Mouse (Mus musculus) urinary bladder, postnatal 25 days (tissue): ENCODE measurements around the gene Dbn1.
"Not testable (repeated sequence)": the region's sequence is repeated elsewhere in the genome, so short reads cannot be mapped to it uniquely, and the experiment has no call there.

Experiments used
- DNase-seq: peaks from one replicate; pipeline ENCODE4 v3.0.0; 2022; ENCODE audit warnings: low spot score

Gene Dbn1

DNA sequence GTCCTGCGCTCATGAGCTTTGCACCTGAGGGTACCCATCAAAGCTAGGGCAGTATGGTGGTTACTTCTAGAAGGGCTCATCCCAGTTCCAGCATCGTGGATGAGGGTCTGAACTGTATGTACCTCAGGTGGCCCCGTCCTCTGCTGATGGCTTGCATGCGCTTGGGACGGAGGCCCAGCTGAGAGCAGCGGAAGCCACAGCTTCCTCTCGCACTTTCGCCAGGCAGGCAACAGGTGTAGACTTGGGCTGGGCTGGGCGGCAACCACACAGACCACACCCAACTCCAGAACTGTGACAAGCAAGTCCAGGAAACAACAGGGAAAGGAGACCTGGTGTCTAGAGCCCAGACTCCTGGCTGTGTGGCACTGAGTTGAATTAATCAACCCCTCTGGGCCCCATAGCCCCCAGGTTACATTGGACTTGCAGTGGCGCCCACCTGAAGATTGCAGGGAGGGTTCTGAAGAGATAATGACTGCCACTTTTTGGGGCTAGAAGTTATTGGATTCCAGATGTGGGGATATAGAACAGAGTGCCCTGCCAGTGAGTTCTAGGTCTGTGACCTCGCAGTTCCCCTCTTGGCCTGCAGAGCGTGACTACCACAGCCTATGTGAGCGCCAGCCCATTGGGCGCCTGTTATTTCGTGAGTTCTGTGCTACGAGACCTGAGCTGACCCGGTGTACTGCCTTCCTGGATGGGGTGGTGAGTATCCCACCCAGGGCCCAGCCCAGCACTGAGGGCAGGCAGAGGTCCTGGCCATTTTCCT lies 38.1 kb downstream of the Dbn1 start:
- no peak for DNase-seq

DNA sequence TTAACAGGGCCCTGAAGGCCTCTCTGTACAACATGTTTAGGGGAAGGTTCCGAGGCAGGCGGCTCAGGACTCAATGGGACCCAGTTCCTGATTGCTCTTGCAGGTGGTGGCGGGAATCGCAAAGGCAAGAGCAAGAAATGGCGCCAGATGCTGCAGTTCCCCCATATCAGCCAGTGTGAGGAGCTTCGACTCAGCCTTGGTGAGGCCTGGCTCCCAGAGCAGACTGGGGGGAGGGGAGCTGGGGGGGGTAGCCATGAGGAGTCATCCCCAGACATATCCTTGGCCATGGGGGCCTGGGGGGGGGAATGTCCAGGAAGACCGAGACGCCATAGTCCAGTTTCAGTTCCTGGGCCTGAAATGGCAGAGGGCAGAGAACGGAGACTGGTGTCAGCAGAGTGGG lies 38.7 kb downstream of the Dbn1 start:
- no peak for DNase-seq

DNA sequence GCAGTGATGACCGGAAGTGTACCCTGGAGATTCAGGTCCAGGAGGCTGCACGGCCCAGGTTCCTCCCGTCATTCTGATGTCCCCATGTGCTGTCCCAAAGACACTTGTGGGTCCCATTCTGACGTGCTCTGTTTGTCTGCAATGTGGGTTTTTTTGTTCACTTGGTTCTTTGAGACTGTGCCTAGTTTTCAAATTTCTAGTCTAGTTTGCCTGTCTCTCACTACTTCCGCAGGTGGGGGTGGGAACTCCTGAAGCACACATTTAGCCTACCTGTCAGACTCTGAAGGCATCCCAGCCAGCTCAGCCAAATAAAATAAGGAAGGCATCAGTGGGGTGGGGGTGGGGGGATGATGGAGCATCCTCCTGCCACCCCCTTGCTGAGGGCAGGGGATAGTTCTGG lies 39.8 kb downstream of the Dbn1 start:
- no peak for DNase-seq

- no peak for DNase-seq
Observed at GRCm38 (mm10) chr13:55447543-55447943, 40.4 kb downstream of the Dbn1 start.

DNA sequence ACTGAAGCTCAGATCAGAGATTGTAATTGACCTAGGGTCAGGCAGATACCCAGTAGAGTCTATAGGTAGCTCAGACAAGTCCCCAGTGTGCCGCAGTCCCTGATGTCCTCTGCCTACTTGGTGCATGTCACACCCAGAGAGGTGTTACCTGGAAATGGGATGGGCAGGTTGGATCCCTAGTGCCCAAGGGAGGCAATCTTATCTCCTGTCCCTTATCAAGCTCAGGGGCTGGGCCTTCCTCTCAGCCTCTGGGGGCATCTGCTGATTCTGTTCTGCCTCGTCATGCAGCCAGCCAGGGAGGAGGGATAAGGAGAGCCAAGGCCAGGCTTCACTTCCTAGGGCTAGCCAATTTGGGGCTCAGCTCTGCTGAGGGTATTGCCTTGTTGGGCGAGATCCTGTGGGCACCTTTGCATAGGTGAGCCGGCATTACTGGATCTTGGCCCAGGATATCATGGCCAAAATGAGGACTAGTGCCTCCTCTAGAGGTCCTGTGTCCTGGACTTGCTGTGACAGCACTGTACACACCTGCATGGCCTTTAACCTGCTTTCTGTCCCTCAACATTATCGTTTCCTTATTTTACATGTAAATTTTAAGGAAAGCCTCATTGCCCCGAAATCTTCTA lies 41.3 kb downstream of the Dbn1 start:
- DNase-seq: no peak

- DNase-seq: no peak
Observed at GRCm38 (mm10) chr13:55445361-55446091, 42.4 kb downstream of the Dbn1 start.

DNA sequence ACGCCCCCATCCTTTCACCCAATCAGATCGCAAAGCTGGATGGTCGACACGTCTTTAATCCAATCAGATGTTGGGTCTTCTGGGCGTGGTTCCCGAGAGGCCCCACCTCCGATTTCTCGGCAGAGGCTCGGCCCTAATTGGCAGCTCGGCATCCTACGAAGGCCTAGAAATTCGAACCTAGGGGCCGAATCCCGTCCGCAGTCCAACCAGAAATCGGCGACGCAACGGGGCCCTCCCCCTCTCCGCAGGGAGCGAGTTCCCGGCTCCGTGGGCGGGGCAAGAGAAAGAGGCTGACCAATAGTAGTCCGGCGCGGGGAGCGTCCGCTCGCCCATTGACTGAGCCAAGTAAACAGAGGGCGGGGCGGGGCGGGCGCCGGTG lies 43.0 kb downstream of the Dbn1 start, which contains the start of gene Grk6:
Gene Grk6 (plus strand): TSS at position 136 of the 379 bp plus-strand sequence.
- peak; percentile 96 for DNase-seq

- DNase-seq: peak; percentile 76
Observed at GRCm38 (mm10) chr13:55444286-55444936, 43.5 kb downstream of the Dbn1 start.

DNA sequence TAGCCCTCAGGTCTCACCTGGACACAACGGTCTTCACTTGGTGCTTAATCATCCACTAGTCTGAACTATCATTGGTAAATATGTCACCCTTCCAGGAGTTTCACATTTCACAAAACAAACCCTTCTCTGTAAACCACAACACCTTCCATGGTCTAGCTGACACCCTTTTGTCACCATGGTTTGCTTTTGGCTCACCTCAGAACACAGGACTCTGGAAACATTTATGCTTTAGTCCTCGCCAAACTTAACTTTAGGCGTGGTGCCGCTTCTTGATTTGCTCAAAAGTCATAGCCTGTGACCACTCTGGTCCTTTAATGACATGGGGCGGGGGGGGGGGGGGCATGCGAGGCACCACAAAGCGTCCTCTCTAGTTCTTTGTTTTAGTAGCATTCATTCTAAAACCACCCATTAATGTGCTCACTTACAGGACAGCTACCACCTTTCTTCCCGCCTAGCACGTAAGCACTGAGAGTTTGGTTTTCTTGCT lies 44.1 kb downstream of the Dbn1 start:
- DNase-seq: no peak

- not testable (repeated sequence) for DNase-seq
Observed at GRCm38 (mm10) chr13:55437111-55437629, 50.7 kb downstream of the Dbn1 start.

DNA sequence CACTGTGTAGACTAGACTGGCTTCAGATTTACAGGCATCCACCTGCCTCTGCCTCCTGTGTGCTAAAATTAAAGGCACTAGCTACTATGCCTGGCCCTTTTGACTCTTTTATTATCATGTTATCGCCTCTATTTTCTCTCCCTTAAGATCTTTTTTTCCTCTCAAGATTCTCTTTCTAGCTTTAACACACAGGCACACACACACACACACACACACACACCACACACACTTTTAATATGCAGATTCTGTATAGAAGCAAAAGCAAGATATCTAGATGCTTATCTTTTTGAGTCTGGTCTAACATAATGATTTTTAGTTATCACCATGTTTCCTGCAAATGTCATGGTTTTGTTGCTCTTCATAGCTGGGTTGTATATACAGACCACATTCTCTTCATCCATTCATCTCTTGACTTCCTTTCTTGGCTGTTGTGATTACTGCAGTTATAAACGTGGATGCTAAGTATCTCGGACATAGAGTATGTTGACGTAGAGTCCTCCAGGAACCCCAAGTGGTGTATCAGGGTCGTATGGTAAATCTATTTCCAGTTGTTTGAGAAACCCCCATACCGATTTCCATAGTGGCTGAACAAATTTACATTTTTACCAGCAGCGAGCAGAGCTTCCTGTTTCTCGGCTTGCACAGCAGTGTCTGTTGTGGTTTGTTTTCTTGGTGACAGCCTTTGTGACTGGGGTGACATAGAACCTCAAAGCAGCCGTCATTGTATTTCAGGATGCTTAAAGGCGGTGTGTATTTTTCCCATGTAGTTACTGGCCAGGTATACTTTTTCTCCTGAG lies 55.8 kb downstream of the Dbn1 start:
- DNase-seq: no peak

- DNase-seq: no peak
Observed at GRCm38 (mm10) chr13:55430566-55430965, 57.3 kb downstream of the Dbn1 start.

DNA sequence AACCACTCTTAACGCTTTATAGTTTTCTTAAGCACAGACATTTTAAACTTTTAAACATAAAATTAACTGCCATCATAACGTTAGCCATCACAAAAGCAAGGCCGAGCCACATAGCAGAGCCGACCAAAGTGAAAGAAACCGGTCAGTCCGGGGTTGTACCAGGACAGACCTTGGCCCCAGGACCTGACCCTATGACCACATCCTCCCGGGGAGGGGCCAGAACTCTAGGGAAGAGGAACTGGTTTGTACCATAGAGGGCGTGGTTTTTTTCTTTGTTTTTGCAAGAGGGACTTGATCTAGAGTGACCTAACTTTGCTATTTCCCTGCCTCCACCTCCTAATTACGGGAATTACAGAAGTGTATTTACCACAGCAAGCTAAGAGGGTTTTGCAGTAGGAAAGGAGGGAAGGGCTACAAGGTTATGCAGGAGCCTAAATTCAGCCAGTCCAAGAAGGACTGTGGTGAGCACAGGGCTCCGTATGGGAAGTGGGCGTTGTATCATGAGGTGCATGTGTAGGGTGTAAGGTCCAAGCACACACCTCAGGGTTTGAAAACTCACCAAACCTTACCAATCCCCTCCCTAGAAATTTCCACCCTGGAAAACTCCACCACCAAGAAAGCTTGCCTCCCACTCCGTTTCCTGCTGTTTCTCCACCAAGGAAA lies 58.6 kb downstream of the Dbn1 start:
- no peak for DNase-seq

DNA sequence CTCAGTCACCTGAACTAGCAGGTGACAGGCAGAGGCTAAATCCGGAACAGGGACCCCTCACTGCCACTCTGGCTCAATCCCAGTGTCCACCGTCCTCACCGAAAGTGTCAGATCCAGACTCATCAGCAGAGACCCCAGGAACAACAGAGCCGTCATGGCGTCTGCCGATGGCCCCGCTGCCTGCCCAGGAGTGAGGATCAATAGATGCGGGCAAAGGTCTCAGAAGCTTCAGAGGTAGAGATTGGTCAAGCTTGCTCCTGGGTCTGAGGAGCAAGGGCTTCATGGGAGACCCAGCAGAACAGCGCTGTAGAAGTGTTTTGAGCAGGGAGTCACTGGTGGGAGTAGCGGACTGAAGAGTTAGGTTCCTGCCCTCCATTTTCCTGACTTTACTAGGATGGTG lies 61.3 kb downstream of the Dbn1 start, which contains the start of gene F12:
Gene F12 (minus strand): TSS at position 181 of the 400 bp plus-strand sequence.
- no peak for DNase-seq
